Mouse (Mus musculus) left cerebral cortex, postnatal 36 days (tissue): ENCODE measurements at regions not wholly inside any gene's neighbourhood (a gene's known extent, or its start where the extent isn't known, plus 50 kb on each side); places are given as distances from the start of the nearest gene placed in this dataset.
"Not testable (repeated sequence)": the region's sequence is repeated elsewhere in the genome, so short reads cannot be mapped to it uniquely, and the experiment has no call there.

ENCODE experiments used
- DNase-seq, 2 experiments: peaks; one replicate each; pipeline ENCODE4 v3.0.0; 2021 to 2022; ENCODE audit warnings: low spot score in 2 of 2, mixed read lengths in 1 of 2
- intact Hi-C: fragments of 180-260 bp; cut with DNase I; formaldehyde crosslinking; loops from one replicate; pipeline ENCODE4 v1.15.1; 2025

DNA sequence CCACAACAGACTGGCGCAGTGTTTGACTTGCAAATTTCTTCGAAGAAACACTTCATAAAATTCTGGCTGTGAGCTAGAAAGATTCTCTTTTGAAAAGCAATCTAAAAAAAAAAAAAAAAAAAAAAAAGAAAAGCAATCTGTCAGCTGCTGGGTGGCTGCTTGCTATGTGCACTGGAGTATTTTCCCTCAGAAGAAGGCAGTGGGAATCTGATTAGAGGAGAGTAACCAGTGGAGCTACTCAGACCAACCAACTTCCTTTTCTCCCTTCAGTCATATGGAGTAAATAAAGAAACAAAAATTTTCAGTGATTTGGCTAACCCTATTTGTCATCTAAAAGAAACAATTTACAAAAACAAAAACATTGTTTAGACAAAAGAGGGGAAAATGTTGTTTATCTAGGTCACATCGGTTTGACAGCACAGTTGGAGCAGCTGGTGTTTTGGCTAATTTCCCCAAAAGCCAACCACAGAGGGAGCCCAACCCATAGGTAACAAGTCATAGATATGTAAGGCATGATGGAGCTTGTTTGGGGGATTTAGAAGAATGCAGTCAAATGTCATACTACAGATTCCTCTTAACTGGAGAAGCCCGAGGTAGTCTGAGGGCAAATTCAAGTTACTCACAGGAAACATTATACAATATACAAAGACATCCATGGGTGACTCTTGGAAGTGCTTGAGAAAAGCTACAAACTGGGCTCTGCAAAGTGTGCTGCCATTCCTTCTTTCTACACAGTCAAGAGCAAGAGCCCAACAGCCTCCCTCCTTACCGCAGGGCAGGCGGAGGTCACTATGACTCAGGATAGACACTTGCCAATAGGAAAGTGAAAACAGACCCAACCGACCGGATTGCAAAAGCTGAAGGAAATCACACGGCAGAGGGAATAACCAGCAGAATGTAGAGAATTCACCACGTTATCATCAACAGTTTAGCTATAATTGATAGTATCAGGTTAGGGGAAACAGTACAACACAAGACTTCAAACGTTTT, 124.1 kb upstream of the Ghr start:
- DNase-seq, result no peak
- intact Hi-C loops, result no loop called here

GRCm38 (mm10) chr15:3699234-3699814, 116.0 kb upstream of the Ghr start:
- intact Hi-C loops, result no loop called here

GRCm38 (mm10) chr15:3685254-3685653, 102.0 kb upstream of the Ghr start:
- intact Hi-C loops, result no loop called here
- no peak for DNase-seq

More at GRCm38 (mm10) chr15:3699234-3699814, 116.0 kb upstream of the Ghr start:
- no peak for DNase-seq

- intact Hi-C loops, DNase-seq: not testable (repeated sequence)
Measured at GRCm38 (mm10) chr15:3677026-3677425, 93.7 kb upstream of the Ghr start.

- intact Hi-C loops, result no loop called here
- DNase-seq, result no peak
Measured at GRCm38 (mm10) chr15:3672586-3672985, 89.3 kb upstream of the Ghr start.

GRCm38 (mm10) chr15:3671169-3671568, 87.9 kb upstream of the Ghr start:
- DNase-seq, result no peak
- intact Hi-C loops, result no loop called here

DNA sequence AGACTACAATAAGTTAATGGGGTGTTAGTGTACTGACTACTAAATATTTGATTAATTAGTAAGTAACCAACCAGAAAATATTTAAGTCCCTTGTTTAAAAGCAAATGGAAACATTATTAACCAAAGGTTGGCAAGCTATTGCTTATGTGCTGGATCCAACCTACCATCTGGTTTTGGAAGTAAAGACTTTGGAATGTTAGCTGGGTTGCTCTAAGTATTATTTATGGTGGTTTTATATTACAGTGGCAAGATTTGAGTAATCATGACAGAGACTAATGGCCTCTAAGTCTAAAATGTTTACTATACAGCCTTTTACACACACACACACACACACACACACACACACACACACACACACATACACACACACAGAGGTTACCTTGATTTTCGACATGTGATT, 86.1 kb upstream of the Ghr start:
- intact Hi-C loops, result no loop called here
- no peak for DNase-seq

GRCm38 (mm10) chr15:3668863-3669262, 85.6 kb upstream of the Ghr start:
- intact Hi-C loops, result no loop called here
- no peak for DNase-seq

DNA sequence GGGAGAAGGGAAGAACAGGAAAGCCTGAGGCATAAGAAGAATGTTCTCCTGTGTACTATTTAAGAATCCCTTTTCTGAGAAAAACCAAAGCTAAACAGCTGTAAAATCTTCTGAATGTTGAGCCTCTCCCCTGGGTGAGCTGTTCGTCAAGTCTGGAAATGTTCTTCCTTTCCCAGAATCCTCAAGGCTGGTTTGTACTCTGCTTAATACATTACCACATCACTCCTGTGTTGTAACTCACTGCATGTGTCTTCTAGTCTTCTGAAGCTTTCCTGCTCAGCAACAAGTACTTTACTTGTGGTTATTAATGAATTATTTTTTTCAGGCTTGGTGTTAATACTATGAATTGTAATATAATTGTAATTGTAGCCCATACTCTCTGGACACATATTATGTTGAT, 65.4 kb upstream of the Ghr start:
- DNase-seq, result no peak
- intact Hi-C loops, result no loop called here

- intact Hi-C loops, result no loop called here
- DNase-seq, result no peak
Measured at GRCm38 (mm10) chr15:3640091-3640490, 56.8 kb upstream of the Ghr start.
